Mouse (Mus musculus) ovary, postnatal 36 days (tissue): ENCODE results near the gene Cit.

ENCODE experiments used
- DNase-seq: peaks from one replicate; pipeline ENCODE4 v3.0.0; 2022; ENCODE audit warnings: low spot score, mixed read lengths

Cit gene

GRCm38 (mm10) chr5:115851029-115851365, 5.9 kb downstream of the Cit start:
- no peak for DNase-seq

GRCm38 (mm10) chr5:115852431-115852830, 7.4 kb downstream of the Cit start:
- DNase-seq, result no peak

- DNase-seq, result no peak
Observed at GRCm38 (mm10) chr5:115853691-115854090, 8.6 kb downstream of the Cit start.

- DNase-seq, result no peak
Observed at GRCm38 (mm10) chr5:115854370-115854769, 9.3 kb downstream of the Cit start.

GRCm38 (mm10) chr5:115858652-115859051, 13.6 kb downstream of the Cit start:
- DNase-seq, result no peak

GRCm38 (mm10) chr5:115859461-115859860, 14.4 kb downstream of the Cit start:
- no peak for DNase-seq

- no peak for DNase-seq
Observed at GRCm38 (mm10) chr5:115861991-115862390, 16.9 kb downstream of the Cit start.

GRCm38 (mm10) chr5:115862439-115862838, 17.4 kb downstream of the Cit start:
- no peak for DNase-seq

GRCm38 (mm10) chr5:115866296-115866695, 21.2 kb downstream of the Cit start:
- DNase-seq, result no peak

- no peak for DNase-seq
Observed at GRCm38 (mm10) chr5:115868540-115868939, 23.5 kb downstream of the Cit start.

GRCm38 (mm10) chr5:115869198-115869597, 24.1 kb downstream of the Cit start:
- DNase-seq, result no peak

- no peak for DNase-seq
Observed at GRCm38 (mm10) chr5:115871153-115871552, 26.1 kb downstream of the Cit start.

GRCm38 (mm10) chr5:115872106-115872505, 27.0 kb downstream of the Cit start:
- DNase-seq, result no peak

GRCm38 (mm10) chr5:115872956-115873355, 27.9 kb downstream of the Cit start:
- DNase-seq, result no peak

- DNase-seq, result no peak
Observed at GRCm38 (mm10) chr5:115877425-115877824, 32.3 kb downstream of the Cit start.

GRCm38 (mm10) chr5:115882165-115882564, 37.1 kb downstream of the Cit start:
- no peak for DNase-seq

GRCm38 (mm10) chr5:115884429-115884828, 39.4 kb downstream of the Cit start:
- DNase-seq, result no peak

- no peak for DNase-seq
Observed at GRCm38 (mm10) chr5:115893772-115894171, 48.7 kb downstream of the Cit start.

GRCm38 (mm10) chr5:115897036-115897435, 52.0 kb downstream of the Cit start:
- DNase-seq, result no peak

GRCm38 (mm10) chr5:115907037-115908009, 62.2 kb downstream of the Cit start:
- peak; percentile 21 for DNase-seq

GRCm38 (mm10) chr5:115908251-115908650, 63.2 kb downstream of the Cit start:
- DNase-seq, result no peak

- no peak for DNase-seq
Observed at GRCm38 (mm10) chr5:115908699-115909098, 63.6 kb downstream of the Cit start.

- peak; percentile 19 for DNase-seq
Observed at GRCm38 (mm10) chr5:115909106-115909505, 64.0 kb downstream of the Cit start.

GRCm38 (mm10) chr5:115910491-115910890, 65.4 kb downstream of the Cit start:
- no peak for DNase-seq
